In genomic region chr14:31171386-31171785, GRCm38 (mm10) we compare ENCODE assay signal across 14 mouse cellular contexts. TPM values are rescaled to one million over a fixed set of nuclear protein-coding genes. Genes with fewer than 3 reads are reported as not detected.
DNase-seq lines count a peak whose midpoint lies in the region; ATAC-seq lines count a peak whose summit lies in the region.
"Had no signal": no experiment of that assay in that cellular context is flagged by ENCODE, and none has a peak within 500 bp of the region (broad histone marks: within the 10 kb centered on the region; RNA-seq: fewer than 3 reads in every experiment).

No protein-coding gene starts in this region.

- WGBS in forebrain, embryonic 16.5 days, result 76% methylated on average over 11 of the region's 11 CpGs
- 94% methylated on average over 11 of the region's 11 CpGs for WGBS in forebrain, embryonic 10.5 days
- WGBS in midbrain, embryonic 13.5 days, result 87% methylated on average over 11 of the region's 11 CpGs
- WGBS in midbrain, embryonic 16.5 days, result 86% methylated on average over 11 of the region's 11 CpGs
- 94% methylated on average over 11 of the region's 11 CpGs for WGBS in macrophage (ENCODE audit: missing documents)

- DNase-seq in forebrain, embryonic 10.5 days (ENCODE audit: extremely low spot score, low spot score), result no peak
- peak; percentile 61 for DNase-seq in cerebellum, adult 8-10 months
- DNase-seq: kidney, adult 9 months; lung, adult 2 months; right cerebral cortex, postnatal 14 days; thymus, postnatal 14 days had no signal

- H3K79me2 ChIP-seq in macrophage (ENCODE audit: inconsistent target), result peaks cover 97% of the 10 kb centered on the region

- H3K4me3 ChIP-seq in forebrain, embryonic 16.5 days (replicated peaks; ENCODE audit: low read length), result no peak overlapping the region
- H3K4me3 ChIP-seq in forebrain, embryonic 10.5 days, result no peak overlapping the region
- no peak overlapping the region for H3K4me3 ChIP-seq in midbrain, embryonic 13.5 days (replicated peaks)
- H3K4me3 ChIP-seq in midbrain, embryonic 16.5 days (ENCODE audit: low read depth, low read length), result no peak overlapping the region
- H3K4me3 ChIP-seq in macrophage (ENCODE audit: inconsistent target), result no peak overlapping the region
- H3K4me3 ChIP-seq: megakaryocyte, embryonic 14.5 days had no signal

- 0 out of 2 replicates have a peak, but pooled peaks have one; percentile 5 for ATAC-seq in forebrain, embryonic 16.5 days
- 0 out of 2 replicates have a peak, but pooled peaks have one; percentile 12 for ATAC-seq in midbrain, embryonic 13.5 days
- no peak for ATAC-seq in midbrain, embryonic 16.5 days
- no peak for ATAC-seq in megakaryocyte-erythroid progenitor cell, adult 5-6 weeks (replicated peaks; ENCODE audit: low FRiP score, low TSS enrichment, poor library complexity, severe bottlenecking)
- ATAC-seq: CD4-positive, CD25-positive, alpha-beta regulatory T cell, adult 4 months had no signal

- H3K27me3 ChIP-seq in forebrain, embryonic 16.5 days (replicated peaks; ENCODE audit: control insufficient read depth, insufficient read depth, low read length), result no peaks in the 10 kb centered on the region
- H3K27me3 ChIP-seq in forebrain, embryonic 10.5 days (ENCODE audit: poor library complexity, severe bottlenecking), result no peaks in the 10 kb centered on the region
- H3K27me3 ChIP-seq in midbrain, embryonic 13.5 days, result no peaks in the 10 kb centered on the region
- no peaks in the 10 kb centered on the region for H3K27me3 ChIP-seq in midbrain, embryonic 16.5 days (ENCODE audit: control insufficient read depth, insufficient read depth, low read depth, low read length)

- no peaks in the 10 kb centered on the region for H3K9me3 ChIP-seq in forebrain, embryonic 16.5 days (ENCODE audit: control insufficient read depth, low read length)
- H3K9me3 ChIP-seq in forebrain, embryonic 10.5 days, result no peaks in the 10 kb centered on the region
- H3K9me3 ChIP-seq in midbrain, embryonic 13.5 days, result no peaks in the 10 kb centered on the region
- no peaks in the 10 kb centered on the region for H3K9me3 ChIP-seq in midbrain, embryonic 16.5 days (replicated peaks; ENCODE audit: control insufficient read depth, low read length, poor library complexity, severe bottlenecking)
- H3K9me3 ChIP-seq: megakaryocyte, embryonic 14.5 days had no signal

- H3K4me1 ChIP-seq in forebrain, embryonic 16.5 days (replicated peaks; ENCODE audit: control insufficient read depth, insufficient read depth, low read length), result peaks cover 4% of the 10 kb centered on the region
- peaks cover 32% of the 10 kb centered on the region for H3K4me1 ChIP-seq in forebrain, embryonic 10.5 days
- peaks cover 6% of the 10 kb centered on the region; the same call in 1 of the 2 replicates for H3K4me1 ChIP-seq in midbrain, embryonic 13.5 days (replicated peaks)
- H3K4me1 ChIP-seq in midbrain, embryonic 16.5 days (ENCODE audit: control insufficient read depth, insufficient read depth, low read length), result no peaks in the 10 kb centered on the region

- H3K4me2 ChIP-seq in forebrain, embryonic 16.5 days (ENCODE audit: low read length), result no peak overlapping the region
- no peak overlapping the region for H3K4me2 ChIP-seq in midbrain, embryonic 13.5 days (replicated peaks)
- H3K4me2 ChIP-seq in midbrain, embryonic 16.5 days (ENCODE audit: low read length), result no peak overlapping the region

- no peak overlapping the region for H3K9ac ChIP-seq in forebrain, embryonic 16.5 days (replicated peaks; ENCODE audit: low read depth, low read length)
- no peak overlapping the region for H3K9ac ChIP-seq in midbrain, embryonic 13.5 days (replicated peaks)
- no peak overlapping the region for H3K9ac ChIP-seq in midbrain, embryonic 16.5 days (ENCODE audit: low read depth, low read length)

- H3K36me3 ChIP-seq in forebrain, embryonic 16.5 days (ENCODE audit: control insufficient read depth, insufficient read depth), result peaks cover 52% of the 10 kb centered on the region
- peaks cover 67% of the 10 kb centered on the region for H3K36me3 ChIP-seq in forebrain, embryonic 10.5 days (replicated peaks)
- H3K36me3 ChIP-seq in midbrain, embryonic 13.5 days, result peaks cover 70% of the 10 kb centered on the region
- peaks cover 54% of the 10 kb centered on the region for H3K36me3 ChIP-seq in midbrain, embryonic 16.5 days (ENCODE audit: control insufficient read depth, insufficient read depth, low read length)
- H3K36me3 ChIP-seq in macrophage (ENCODE audit: inconsistent target), result peaks cover 53% of the 10 kb centered on the region; the same call in 1 of the 2 replicates

- H3K27ac ChIP-seq in forebrain, embryonic 16.5 days (ENCODE audit: low read length), result peak overlapping the region; percentile 24; the same call in 1 of the 2 replicates
- H3K27ac ChIP-seq in forebrain, embryonic 10.5 days, result no peak overlapping the region
- H3K27ac ChIP-seq in midbrain, embryonic 13.5 days, result peak overlapping the region; percentile 58; the same call in 1 of the 2 replicates
- no peak overlapping the region for H3K27ac ChIP-seq in midbrain, embryonic 16.5 days (ENCODE audit: low read length)
- H3K27ac ChIP-seq in macrophage, result peak overlapping the region; percentile 100

RNA-seq across cellular contexts. Expression of gene Stab1, which starts 2.9 kb away (rescaled TPM):
- polyA plus RNA-seq in forebrain, embryonic 16.5 days (2015; fragmentation: Nextera tagmentation; extraction: Ambion mirVana), result 13.0 and 13.9 TPM in 2 replicates
- 20.7 and 21.6 TPM in 2 replicates for polyA plus RNA-seq in forebrain, embryonic 10.5 days (2016; fragmentation: Nextera tagmentation; extraction: Ambion mirVana)
- polyA plus RNA-seq in midbrain, embryonic 13.5 days (2015; fragmentation: Nextera tagmentation; extraction: Ambion mirVana), result 19.8 and 23.2 TPM in 2 replicates
- 11.2 and 15.4 TPM in 2 replicates for polyA plus RNA-seq in midbrain, embryonic 16.5 days (2015; fragmentation: Nextera tagmentation; extraction: Ambion mirVana)
- 1,000 to 10,000 TPM in 23 of 26 experiments, 100 to 1,000 TPM in 3; 175 to 4,782 (median 2,271) TPM for total RNA-seq in macrophage (2018; cell fraction: chromatin; rRNA removed)
- 100 to 1,000 TPM in 25 of 26 experiments, 10 to 100 TPM in 1; 91.4 to 838 (median 312) TPM for total RNA-seq in macrophage (2018; cell fraction: cytosol; rRNA removed)
- 1,000 to 10,000 TPM in 14 of 26 experiments, 100 to 1,000 TPM in 12; 325 to 5,560 (median 1,024) TPM for total RNA-seq in macrophage (2018; cell fraction: nucleus; rRNA removed)
- 241 to 829 TPM (median 623 TPM) in 3 replicates for polyA plus RNA-seq in macrophage (2018)
- total RNA-seq in megakaryocyte-erythroid progenitor cell, adult 5-6 weeks (2014; fragmentation: Nextera tagmentation), result 0.20 and 0.37 TPM in 2 replicates
- total RNA-seq in megakaryocyte-erythroid progenitor cell, adult 5-6 weeks (2017), result not detected in 2 replicates
- total RNA-seq: hematopoietic stem cell, adult 5-6 weeks had no signal

RNA-seq across cellular contexts. Expression of gene Tnnc1, which starts 36.7 kb away (rescaled TPM):
- 1.5 and 2.5 TPM in 2 replicates for polyA plus RNA-seq in forebrain, embryonic 16.5 days (2015; fragmentation: Nextera tagmentation; extraction: Ambion mirVana)
- polyA plus RNA-seq in forebrain, embryonic 10.5 days (2016; fragmentation: Nextera tagmentation; extraction: Ambion mirVana), result 0.67 and 0.84 TPM in 2 replicates
- 1.1 and 1.9 TPM in 2 replicates for polyA plus RNA-seq in midbrain, embryonic 13.5 days (2015; fragmentation: Nextera tagmentation; extraction: Ambion mirVana)
- 2.4 and 3.3 TPM in 2 replicates for polyA plus RNA-seq in midbrain, embryonic 16.5 days (2015; fragmentation: Nextera tagmentation; extraction: Ambion mirVana)
- 10 to 100 TPM in 1 of 26 experiments, 1 to 10 TPM in 25; 1.2 to 10.1 (median 6.3) TPM for total RNA-seq in macrophage (2018; cell fraction: chromatin; rRNA removed)
- total RNA-seq in macrophage (2018; cell fraction: cytosol; rRNA removed), result 1 to 10 TPM in 24 of 26 experiments, under 1 TPM in 2; 0.89 to 3.3 (median 1.7) TPM
- 10 to 100 TPM in 1 of 26 experiments, 1 to 10 TPM in 23, not detected in 2; 1.5 to 12.4 (median 3.9) TPM for total RNA-seq in macrophage (2018; cell fraction: nucleus; rRNA removed)
- polyA plus RNA-seq in macrophage (2018), result 0.50 to 1.8 TPM (median 0.95 TPM) in 3 replicates
- 1.8 TPM in 1 of 2 replicates, not detected in the other for total RNA-seq in megakaryocyte-erythroid progenitor cell, adult 5-6 weeks (2014; fragmentation: Nextera tagmentation)
- not detected in 2 replicates for total RNA-seq in megakaryocyte-erythroid progenitor cell, adult 5-6 weeks (2017)
- total RNA-seq: hematopoietic stem cell, adult 5-6 weeks had no signal
- polyA plus RNA-seq: CD4-positive, CD25-positive, alpha-beta regulatory T cell, adult 4 months had no signal

RNA-seq across cellular contexts. Expression of gene Nt5dc2, which starts 40.5 kb away (rescaled TPM):
- polyA plus RNA-seq in forebrain, embryonic 16.5 days (2015; fragmentation: Nextera tagmentation; extraction: Ambion mirVana), result 146 and 165 TPM in 2 replicates
- 558 and 609 TPM in 2 replicates for polyA plus RNA-seq in forebrain, embryonic 10.5 days (2016; fragmentation: Nextera tagmentation; extraction: Ambion mirVana)
- 280 and 317 TPM in 2 replicates for polyA plus RNA-seq in midbrain, embryonic 13.5 days (2015; fragmentation: Nextera tagmentation; extraction: Ambion mirVana)
- 170 and 199 TPM in 2 replicates for polyA plus RNA-seq in midbrain, embryonic 16.5 days (2015; fragmentation: Nextera tagmentation; extraction: Ambion mirVana)
- total RNA-seq in macrophage (2018; cell fraction: chromatin; rRNA removed), result 10 to 100 TPM in 11 of 26 experiments, 1 to 10 TPM in 15; 1.8 to 37.0 (median 8.3) TPM
- 100 to 1,000 TPM in 5 of 26 experiments, 10 to 100 TPM in 21; 25.4 to 119 (median 52.7) TPM for total RNA-seq in macrophage (2018; cell fraction: cytosol; rRNA removed)
- total RNA-seq in macrophage (2018; cell fraction: nucleus; rRNA removed), result 10 to 100 TPM in 21 of 26 experiments, 1 to 10 TPM in 5; 6.5 to 49.6 (median 15.5) TPM
- polyA plus RNA-seq in macrophage (2018), result 64.0 to 97.6 TPM (median 77.4 TPM) in 3 replicates
- total RNA-seq in megakaryocyte-erythroid progenitor cell, adult 5-6 weeks (2014; fragmentation: Nextera tagmentation), result 82.3 and 91.5 TPM in 2 replicates
- total RNA-seq in megakaryocyte-erythroid progenitor cell, adult 5-6 weeks (2017), result 49.2 and 87.0 TPM in 2 replicates
- polyA plus RNA-seq: CD4-positive, CD25-positive, alpha-beta regulatory T cell, adult 4 months had no signal

RNA-seq across cellular contexts. Expression of gene Smim4, which starts 42.6 kb away (rescaled TPM):
- 62.7 and 64.1 TPM in 2 replicates for polyA plus RNA-seq in forebrain, embryonic 16.5 days (2015; fragmentation: Nextera tagmentation; extraction: Ambion mirVana)
- polyA plus RNA-seq in forebrain, embryonic 10.5 days (2016; fragmentation: Nextera tagmentation; extraction: Ambion mirVana), result 58.3 and 58.8 TPM in 2 replicates
- polyA plus RNA-seq in midbrain, embryonic 13.5 days (2015; fragmentation: Nextera tagmentation; extraction: Ambion mirVana), result 75.8 and 78.8 TPM in 2 replicates
- 38.4 and 57.0 TPM in 2 replicates for polyA plus RNA-seq in midbrain, embryonic 16.5 days (2015; fragmentation: Nextera tagmentation; extraction: Ambion mirVana)
- 10 to 100 TPM in 5 of 26 experiments, 1 to 10 TPM in 12, under 1 TPM in 1, not detected in 8; 0.82 to 20.9 (median 6.8) TPM for total RNA-seq in macrophage (2018; cell fraction: chromatin; rRNA removed)
- total RNA-seq in macrophage (2018; cell fraction: cytosol; rRNA removed), result 10 to 100 TPM; 33.4 to 98.2 (median 47.8) TPM
- 10 to 100 TPM in 14 of 26 experiments, 1 to 10 TPM in 12; 2.1 to 47.5 (median 11.1) TPM for total RNA-seq in macrophage (2018; cell fraction: nucleus; rRNA removed)
- 5.9 to 64.8 TPM (median 39.9 TPM) in 3 replicates for polyA plus RNA-seq in macrophage (2018)
- total RNA-seq in megakaryocyte-erythroid progenitor cell, adult 5-6 weeks (2014; fragmentation: Nextera tagmentation), result 161 and 205 TPM in 2 replicates
- total RNA-seq in megakaryocyte-erythroid progenitor cell, adult 5-6 weeks (2017), result 56.2 and 61.8 TPM in 2 replicates

RNA-seq across cellular contexts. Expression of gene Nisch, which starts 45.4 kb away (rescaled TPM):
- 359 and 389 TPM in 2 replicates for polyA plus RNA-seq in forebrain, embryonic 16.5 days (2015; fragmentation: Nextera tagmentation; extraction: Ambion mirVana)
- 401 and 402 TPM in 2 replicates for polyA plus RNA-seq in forebrain, embryonic 10.5 days (2016; fragmentation: Nextera tagmentation; extraction: Ambion mirVana)
- polyA plus RNA-seq in midbrain, embryonic 13.5 days (2015; fragmentation: Nextera tagmentation; extraction: Ambion mirVana), result 354 and 385 TPM in 2 replicates
- 354 and 388 TPM in 2 replicates for polyA plus RNA-seq in midbrain, embryonic 16.5 days (2015; fragmentation: Nextera tagmentation; extraction: Ambion mirVana)
- total RNA-seq in macrophage (2018; cell fraction: chromatin; rRNA removed), result 1,000 to 10,000 TPM in 24 of 26 experiments, 100 to 1,000 TPM in 2; 665 to 2,090 (median 1,583) TPM
- total RNA-seq in macrophage (2018; cell fraction: cytosol; rRNA removed), result 100 to 1,000 TPM; 112 to 253 (median 171) TPM
- 1,000 to 10,000 TPM in 7 of 26 experiments, 100 to 1,000 TPM in 19; 420 to 1,439 (median 890) TPM for total RNA-seq in macrophage (2018; cell fraction: nucleus; rRNA removed)
- polyA plus RNA-seq in macrophage (2018), result 163 to 251 TPM (median 201 TPM) in 3 replicates
- 144 and 164 TPM in 2 replicates for total RNA-seq in megakaryocyte-erythroid progenitor cell, adult 5-6 weeks (2014; fragmentation: Nextera tagmentation)
- total RNA-seq in megakaryocyte-erythroid progenitor cell, adult 5-6 weeks (2017), result 67.7 and 77.9 TPM in 2 replicates

Comparison
In these comparisons a context has a peak if more than half of its experiments do, and no peak if none do; other contexts are left out.
1. ATAC-seq: peak in forebrain, embryonic 16.5 days (single experiment) and midbrain, embryonic 13.5 days (single experiment); none in midbrain, embryonic 16.5 days (single experiment) and megakaryocyte-erythroid progenitor cell, adult 5-6 weeks (single experiment).
2. H3K27ac ChIP-seq: peak in forebrain, embryonic 16.5 days (single experiment), midbrain, embryonic 13.5 days (single experiment) and macrophage (single experiment); none in forebrain, embryonic 10.5 days (single experiment) and midbrain, embryonic 16.5 days (single experiment).